Mouse (Mus musculus) liver, embryonic 14.5 days (tissue): ENCODE data around the gene Fzr1.
A peak's percentile ranks its signal among the peaks of the same experiment; 100 is the strongest.

Experiments used
- CTCF ChIP-seq: IDR thresholded peaks from 2 replicates; pipeline ENCODE4 v1.5.1; 2016; ENCODE audit warnings: antibody characterized with exemption, low read depth, control low read depth
- EP300 ChIP-seq: IDR thresholded peaks from 2 replicates; pipeline ENCODE4 v1.6.1; 2016; ENCODE audit warnings: antibody characterized with exemption, low read depth

GRCm38 (mm10) chr10:81376561-81377361 is 1.6 kb downstream of the Fzr1 start:
- TF ChIP-seq CTCF = peak; percentile 30; the same call in 1 of the 2 replicates
- TF ChIP-seq EP300 = no peak
